Mouse (Mus musculus) small intestine, adult 2 months (tissue): Measurements from ENCODE around the gene Nfatc3.

Source experiments
- CTCF ChIP-seq: fragments of 200-500 bp; IDR thresholded peaks from 2 replicates; pipeline ENCODE4 v1.5.1; 2012; ENCODE audit warnings: low read depth, mild to moderate bottlenecking, control low read depth, inconsistent platforms, low read length, moderate library complexity, mixed read lengths; ENCODE audit not compliant: insufficient replicate concordance, insufficient read length; ENCODE audit errors: extremely low read depth
- POLR2A ChIP-seq: fragments of 200-500 bp; IDR thresholded peaks from 2 replicates; pipeline ENCODE4 v1.6.1; 2012; ENCODE audit warnings: low read depth, mild to moderate bottlenecking, control low read depth, inconsistent platforms, low read length, moderate library complexity

GRCm38 (mm10) chr8:106054190-106054811, 4.3 kb upstream of the Nfatc3 start:
- TF ChIP-seq POLR2A (no peak), CTCF (no peak; the same call in 1 of the 2 replicates)
